Mouse (Mus musculus): Measurements from ENCODE around the gene Fndc8.

GRCm38 (mm10) chr11:82883180-82883579 lies 8.7 kb upstream of the Fndc8 start:
- TF ChIP-seq POLR2A (IDR thresholded peaks at IDR 0.05; ENCODE audit: insufficient read depth, low read depth, low read length): no peak
- TF ChIP-seq CTCF (IDR thresholded peaks at IDR 0.05): no peak
